Mouse (Mus musculus): ENCODE measurements at regions not wholly inside any gene's neighbourhood (a gene's known extent, or its start where the extent isn't known, plus 50 kb on each side); places are given as distances from the start of the nearest gene placed in this dataset.

DNA sequence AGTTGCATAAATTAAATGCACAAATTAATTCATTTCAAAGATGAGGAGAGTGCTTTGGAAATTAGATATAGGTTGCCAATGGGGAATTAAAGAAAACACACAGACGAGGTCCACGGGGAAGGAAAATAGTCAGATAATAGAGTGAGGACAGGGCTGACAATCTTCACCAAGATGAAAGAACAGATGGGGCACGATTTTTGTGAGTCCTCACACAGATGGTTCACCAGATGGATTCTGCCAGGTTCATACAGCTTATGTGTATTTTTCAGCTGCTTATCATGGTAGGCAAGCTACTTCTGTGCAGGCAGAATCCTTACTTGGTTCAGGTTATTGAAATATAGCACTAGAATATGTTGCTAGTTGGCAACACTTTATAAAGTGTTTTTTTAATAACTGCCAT, 1585.4 kb upstream of the Igfbp7 start:
- 39% methylated on average over 3 of the region's 3 CpGs for WGBS
- H3K27ac ChIP-seq (ENCODE audit: low read depth, low read length) = no peak overlapping the region
- H3K4me1 ChIP-seq (ENCODE audit: control insufficient read depth, insufficient read depth, low read depth, low read length) = no peaks in the 10 kb centered on the region
- ATAC-seq = peak; percentile 85
- no peak overlapping the region for H3K9ac ChIP-seq (ENCODE audit: low read depth, low read length)
- no peaks in the 10 kb centered on the region for H3K36me3 ChIP-seq (ENCODE audit: control insufficient read depth, insufficient read depth, low read length)
- H3K9me3 ChIP-seq (ENCODE audit: control insufficient read depth, low read length) = no peaks in the 10 kb centered on the region
- no peak overlapping the region for H3K4me2 ChIP-seq (ENCODE audit: low read length)
- H3K4me3 ChIP-seq (ENCODE audit: low read length) = no peak overlapping the region
- no peaks in the 10 kb centered on the region for H3K27me3 ChIP-seq (replicated peaks; ENCODE audit: control insufficient read depth, insufficient read depth, low read length)

DNA sequence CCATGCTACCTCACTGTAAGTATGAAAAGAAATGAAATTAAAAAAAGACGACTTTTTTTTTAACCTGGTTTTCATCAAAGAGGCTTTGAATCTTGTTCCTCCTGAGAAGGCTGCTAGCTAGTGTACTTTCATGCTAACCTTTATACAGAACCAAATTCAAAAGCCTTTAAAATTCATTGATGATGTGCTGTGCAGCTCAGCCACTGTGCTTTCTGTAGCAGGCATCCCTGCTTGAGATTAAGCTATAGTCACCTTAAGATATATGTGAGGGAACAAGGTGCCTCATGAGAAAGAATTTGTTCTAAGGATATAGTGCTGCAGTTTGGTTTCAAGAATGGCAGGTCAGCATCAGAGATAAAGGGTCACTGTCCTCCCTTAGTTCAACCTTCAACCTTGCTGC, 1581.9 kb upstream of the Igfbp7 start:
- Histone ChIP-seq H3K9me3 (ENCODE audit: control insufficient read depth, low read length) (no peaks in the 10 kb centered on the region), H3K4me2 (ENCODE audit: low read length) (no peak overlapping the region), H3K4me3 (ENCODE audit: low read length) (no peak overlapping the region), H3K36me3 (ENCODE audit: control insufficient read depth, insufficient read depth, low read length) (no peaks in the 10 kb centered on the region), H3K9ac (ENCODE audit: low read depth, low read length) (no peak overlapping the region), H3K27me3 (replicated peaks; ENCODE audit: control insufficient read depth, insufficient read depth, low read length) (no peaks in the 10 kb centered on the region), H3K4me1 (ENCODE audit: control insufficient read depth, insufficient read depth, low read depth, low read length) (no peaks in the 10 kb centered on the region), H3K27ac (ENCODE audit: low read depth, low read length) (no peak overlapping the region)
- ATAC-seq = no peak
- 83% methylated on average over 1 of the region's 1 CpGs for WGBS

GRCm38 (mm10) chr5:78976480-78977041, 1568.7 kb upstream of the Igfbp7 start:
- no peaks in the 10 kb centered on the region for H3K27me3 ChIP-seq (replicated peaks; ENCODE audit: control insufficient read depth, insufficient read depth, low read length)
- 58% methylated on average over 3 of the region's 3 CpGs for WGBS
- no peak for ATAC-seq

GRCm38 (mm10) chr5:78945702-78946101, 1537.9 kb upstream of the Igfbp7 start:
- Histone ChIP-seq H3K9ac (ENCODE audit: low read depth, low read length) (no peak overlapping the region), H3K27me3 (replicated peaks; ENCODE audit: control insufficient read depth, insufficient read depth, low read length) (no peaks in the 10 kb centered on the region), H3K27ac (ENCODE audit: low read depth, low read length) (no peak overlapping the region), H3K4me2 (ENCODE audit: low read length) (no peak overlapping the region), H3K9me3 (ENCODE audit: control insufficient read depth, low read length) (no peaks in the 10 kb centered on the region), H3K4me1 (ENCODE audit: control insufficient read depth, insufficient read depth, low read depth, low read length) (no peaks in the 10 kb centered on the region), H3K36me3 (ENCODE audit: control insufficient read depth, insufficient read depth, low read length) (no peaks in the 10 kb centered on the region), H3K4me3 (ENCODE audit: low read length) (no peak overlapping the region)
- no peak for ATAC-seq

More at GRCm38 (mm10) chr5:78976480-78977041, 1568.7 kb upstream of the Igfbp7 start:
- H3K27ac ChIP-seq (ENCODE audit: low read depth, low read length) = no peak overlapping the region
- no peak overlapping the region for H3K4me3 ChIP-seq (ENCODE audit: low read length)
- no peak overlapping the region for H3K9ac ChIP-seq (ENCODE audit: low read depth, low read length)
- no peaks in the 10 kb centered on the region for H3K4me1 ChIP-seq (ENCODE audit: control insufficient read depth, insufficient read depth, low read depth, low read length)
- H3K9me3 ChIP-seq (ENCODE audit: control insufficient read depth, low read length) = no peaks in the 10 kb centered on the region
- H3K4me2 ChIP-seq (ENCODE audit: low read length) = no peak overlapping the region
- H3K36me3 ChIP-seq (ENCODE audit: control insufficient read depth, insufficient read depth, low read length) = no peaks in the 10 kb centered on the region

DNA sequence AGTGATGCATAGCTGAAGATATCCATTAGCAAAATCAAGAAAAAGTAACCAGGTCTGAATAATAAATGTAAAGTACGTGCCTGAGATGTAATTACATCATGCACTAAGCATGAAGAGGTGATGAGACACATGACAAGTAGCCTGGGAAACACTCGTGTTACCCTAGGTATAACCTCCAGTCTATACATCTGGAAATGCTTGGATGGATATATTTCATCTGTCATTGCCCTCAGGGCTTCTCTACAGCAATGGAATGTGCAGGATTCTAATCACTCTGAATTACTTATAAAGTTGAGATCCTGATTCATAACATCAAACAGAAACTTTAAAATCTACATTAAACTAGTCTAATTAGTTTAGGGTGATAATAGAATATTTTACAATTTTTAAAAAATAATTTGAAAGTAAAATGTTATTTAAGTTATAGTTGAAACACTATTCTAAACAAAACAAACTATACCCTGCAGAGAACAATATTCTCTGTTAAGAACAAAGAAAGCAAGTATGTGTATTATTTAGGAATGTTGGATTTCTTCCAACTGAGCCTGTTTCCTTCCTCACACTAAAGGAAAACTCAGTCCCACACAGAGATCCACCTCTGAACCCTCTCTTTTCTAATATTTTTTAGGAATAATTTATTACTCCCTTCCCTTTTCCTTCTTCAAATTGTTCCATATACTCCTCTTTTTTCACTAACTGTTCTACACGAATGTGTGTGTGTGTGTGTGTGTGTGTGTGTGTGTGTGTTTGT, 1514.2 kb upstream of the Igfbp7 start:
- no peak overlapping the region for H3K27ac ChIP-seq (ENCODE audit: low read depth, low read length)
- ATAC-seq = no peak
- H3K36me3 ChIP-seq (ENCODE audit: control insufficient read depth, insufficient read depth, low read length) = no peaks in the 10 kb centered on the region
- H3K9me3 ChIP-seq (ENCODE audit: control insufficient read depth, low read length) = no peaks in the 10 kb centered on the region
- H3K9ac ChIP-seq (ENCODE audit: low read depth, low read length) = no peak overlapping the region
- no peaks in the 10 kb centered on the region for H3K4me1 ChIP-seq (ENCODE audit: control insufficient read depth, insufficient read depth, low read depth, low read length)
- no peak overlapping the region for H3K4me3 ChIP-seq (ENCODE audit: low read length)
- H3K4me2 ChIP-seq (ENCODE audit: low read length) = no peak overlapping the region
- WGBS = 64% methylated on average over 3 of the region's 3 CpGs
- no peaks in the 10 kb centered on the region for H3K27me3 ChIP-seq (replicated peaks; ENCODE audit: control insufficient read depth, insufficient read depth, low read length)

GRCm38 (mm10) chr5:78900128-78900527, 1492.3 kb upstream of the Igfbp7 start:
- no peak for ATAC-seq
- Histone ChIP-seq H3K36me3 (ENCODE audit: control insufficient read depth, insufficient read depth, low read length) (no peaks in the 10 kb centered on the region), H3K9ac (ENCODE audit: low read depth, low read length) (no peak overlapping the region), H3K27ac (ENCODE audit: low read depth, low read length) (no peak overlapping the region), H3K4me3 (ENCODE audit: low read length) (no peak overlapping the region), H3K27me3 (replicated peaks; ENCODE audit: control insufficient read depth, insufficient read depth, low read length) (no peaks in the 10 kb centered on the region), H3K4me1 (ENCODE audit: control insufficient read depth, insufficient read depth, low read depth, low read length) (no peaks in the 10 kb centered on the region), H3K4me2 (ENCODE audit: low read length) (no peak overlapping the region), H3K9me3 (ENCODE audit: control insufficient read depth, low read length) (no peaks in the 10 kb centered on the region)
- WGBS = 92% methylated on average over 3 of the region's 3 CpGs

- no peaks in the 10 kb centered on the region for H3K36me3 ChIP-seq (ENCODE audit: control insufficient read depth, insufficient read depth, low read length)
- 45% methylated on average over 3 of the region's 3 CpGs for WGBS
- no peaks in the 10 kb centered on the region for H3K4me1 ChIP-seq (ENCODE audit: control insufficient read depth, insufficient read depth, low read depth, low read length)
These were observed 1470.9 kb upstream of the Igfbp7 start for GRCm38 (mm10) chr5:78878775-78879174.

GRCm38 (mm10) chr5:78845126-78845525, 1437.3 kb upstream of the Igfbp7 start:
- H3K27ac ChIP-seq (ENCODE audit: low read depth, low read length) = no peak overlapping the region
- H3K9ac ChIP-seq (ENCODE audit: low read depth, low read length) = no peak overlapping the region
- 71% methylated on average over 1 of the region's 1 CpGs for WGBS
- H3K9me3 ChIP-seq (ENCODE audit: control insufficient read depth, low read length) = no peaks in the 10 kb centered on the region
- H3K4me2 ChIP-seq (ENCODE audit: low read length) = no peak overlapping the region
- no peaks in the 10 kb centered on the region for H3K36me3 ChIP-seq (ENCODE audit: control insufficient read depth, insufficient read depth, low read length)
- H3K4me1 ChIP-seq (ENCODE audit: control insufficient read depth, insufficient read depth, low read depth, low read length) = no peaks in the 10 kb centered on the region
- H3K4me3 ChIP-seq (ENCODE audit: low read length) = no peak overlapping the region
- no peak for ATAC-seq
- H3K27me3 ChIP-seq (replicated peaks; ENCODE audit: control insufficient read depth, insufficient read depth, low read length) = no peaks in the 10 kb centered on the region

More at GRCm38 (mm10) chr5:78878775-78879174, 1470.9 kb upstream of the Igfbp7 start:
- Histone ChIP-seq H3K9me3 (ENCODE audit: control insufficient read depth, low read length) (no peaks in the 10 kb centered on the region), H3K9ac (ENCODE audit: low read depth, low read length) (no peak overlapping the region), H3K4me3 (ENCODE audit: low read length) (no peak overlapping the region), H3K27me3 (replicated peaks; ENCODE audit: control insufficient read depth, insufficient read depth, low read length) (no peaks in the 10 kb centered on the region), H3K27ac (ENCODE audit: low read depth, low read length) (no peak overlapping the region), H3K4me2 (ENCODE audit: low read length) (no peak overlapping the region)
- no peak for ATAC-seq

DNA sequence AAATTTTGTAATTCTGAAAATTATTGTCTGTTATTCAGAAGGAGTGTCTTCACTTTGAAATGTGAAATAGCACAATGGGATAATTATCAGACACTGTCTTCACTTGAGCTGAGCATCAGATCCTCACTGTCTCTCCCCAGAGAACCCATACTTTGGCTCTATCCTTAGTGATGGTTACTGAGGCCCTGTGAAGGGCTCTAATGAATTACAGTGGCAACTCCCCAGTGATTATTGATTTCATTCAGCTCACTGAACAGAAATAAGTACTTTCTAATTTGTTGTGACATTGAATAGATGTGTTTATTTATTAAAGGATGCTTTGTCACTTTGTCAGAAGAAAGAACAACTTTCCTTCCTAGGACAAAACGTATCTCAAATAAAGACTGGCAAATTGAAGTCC, 1389.5 kb upstream of the Igfbp7 start:
- ATAC-seq = no peak
- WGBS = 37% methylated on average over 1 of the region's 1 CpGs
- no peaks in the 10 kb centered on the region for H3K9me3 ChIP-seq (ENCODE audit: control insufficient read depth, low read length)
- no peaks in the 10 kb centered on the region for H3K27me3 ChIP-seq (replicated peaks; ENCODE audit: control insufficient read depth, insufficient read depth, low read length)
- no peak overlapping the region for H3K4me3 ChIP-seq (ENCODE audit: low read length)
- no peaks in the 10 kb centered on the region for H3K36me3 ChIP-seq (ENCODE audit: control insufficient read depth, insufficient read depth, low read length)
- no peak overlapping the region for H3K9ac ChIP-seq (ENCODE audit: low read depth, low read length)
- H3K4me2 ChIP-seq (ENCODE audit: low read length) = no peak overlapping the region
- no peak overlapping the region for H3K27ac ChIP-seq (ENCODE audit: low read depth, low read length)
- no peaks in the 10 kb centered on the region for H3K4me1 ChIP-seq (ENCODE audit: control insufficient read depth, insufficient read depth, low read depth, low read length)
